Mouse (Mus musculus) neural tube, embryonic 14.5 days (tissue): Measurements from ENCODE around the gene Dpp7. TPM values are rescaled to one million over a fixed set of nuclear protein-coding genes. Genes with fewer than 3 reads are reported as not detected.

Experiments used
- ATAC-seq: fragments of 200-750 bp; cut with Nextera tagmentation; 2 replicates; pipeline ENCODE4 v1.8.0; 2017; ENCODE audit warnings: low read depth, mild to moderate bottlenecking, moderate TSS enrichment, moderate library complexity
- H3K27ac ChIP-seq: fragments of 300-500 bp; sonication (generic); 2 replicates; pipeline ENCODE4 v1.5.1; 2014; ENCODE audit warnings: low read depth, mild to moderate bottlenecking, control low read depth, low read length, moderate library complexity, mixed read lengths
- H3K27me3 ChIP-seq: fragments of 300-500 bp; sonication (generic); 2 replicates; pipeline ENCODE4 v1.6.1; 2014; ENCODE audit warnings: low read length; ENCODE audit not compliant: control insufficient read depth, insufficient read depth
- H3K36me3 ChIP-seq: fragments of 300-500 bp; sonication (generic); 2 replicates; pipeline ENCODE4 v1.6.1; 2014; ENCODE audit warnings: low read length, mixed read lengths; ENCODE audit not compliant: control insufficient read depth, insufficient read depth
- H3K4me1 ChIP-seq: fragments of 300-500 bp; sonication (generic); 2 replicates; pipeline ENCODE4 v1.6.1; 2014; ENCODE audit warnings: low read length; ENCODE audit not compliant: control insufficient read depth, insufficient read depth
- H3K4me2 ChIP-seq: fragments of 300-500 bp; sonication (generic); 2 replicates; pipeline ENCODE4 v1.6.1; 2014; ENCODE audit warnings: mild to moderate bottlenecking, low read depth, low read length, control low read depth
- H3K4me3 ChIP-seq: fragments of 300-500 bp; sonication (generic); 2 replicates; pipeline ENCODE4 v1.5.1; 2014; ENCODE audit warnings: low read depth, low read length, control low read depth, mixed read lengths
- H3K9ac ChIP-seq: fragments of 300-500 bp; sonication (generic); replicated peaks from 2 replicates; pipeline ENCODE4 v1.6.1; 2014; ENCODE audit warnings: low read depth, mild to moderate bottlenecking, control low read depth, low read length, mixed read lengths
- H3K9me3 ChIP-seq: fragments of 300-500 bp; sonication (generic); 2 replicates; pipeline ENCODE4 v1.6.1; 2016; ENCODE audit warnings: low read length; ENCODE audit not compliant: control insufficient read depth
- WGBS: fragments of 180-500 bp; shearing (Covaris S2); extraction: QIAGEN DNeasy Blood & Tissue Kit; methylation state at CpG from one replicate; pipeline ENCODE4 v1.1.7; 2014; 5-methylcytosine and 5-hydroxymethylcytosine counted together
- polyA plus RNA-seq: library from polyadenylated mRNA; unstranded; fragments of >200 nt; fragmentation: Nextera tagmentation; extraction: Ambion mirVana; gene quantifications from 2 replicates; pipeline ENCODE4 v1.2.1, GENCODE M21; 2014

The Dpp7 gene
- polyA plus RNA-seq, 1 experiment from 2014 or later: 23.9 TPM

DNA sequence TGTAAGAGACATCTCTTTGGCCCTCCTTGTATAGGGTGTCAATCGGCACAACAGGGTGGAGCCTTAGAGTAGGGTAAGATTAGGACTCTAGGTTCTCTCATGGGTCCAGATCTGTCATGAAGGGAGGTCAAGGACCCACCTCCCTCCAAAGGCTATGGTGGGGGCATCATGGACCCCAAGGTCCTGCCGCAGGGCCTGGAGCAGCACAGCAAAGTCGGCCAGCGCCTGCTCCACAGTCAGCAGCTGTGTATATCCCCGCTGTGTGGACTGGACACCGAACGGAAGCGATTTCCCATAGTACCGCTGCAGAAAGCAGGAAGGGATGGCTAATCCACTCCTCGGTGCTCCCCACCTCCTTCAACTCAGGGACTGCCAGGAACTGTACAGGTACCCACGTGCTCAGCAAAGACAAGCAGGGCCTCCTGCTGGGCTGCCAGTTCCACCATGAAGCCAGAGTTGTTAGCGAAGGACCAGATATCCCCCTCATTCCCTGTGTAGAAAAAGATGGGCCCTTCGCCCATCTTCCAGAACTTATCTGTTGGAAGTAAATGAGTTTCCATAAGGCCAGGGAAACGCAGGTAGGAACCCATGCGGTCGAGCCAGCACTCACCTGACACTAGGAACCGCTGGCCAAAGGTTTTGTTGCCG lies 616 bp downstream of the Dpp7 start:
- Histone ChIP-seq H3K27me3 (no peaks in the 10 kb centered on the region), H3K27ac (no peak overlapping the region), H3K4me2 (peak overlapping the region; percentile 89), H3K4me1 (peaks cover 14% of the 10 kb centered on the region), H3K9ac (peak overlapping the region; percentile 56), H3K9me3 (no peaks in the 10 kb centered on the region), H3K36me3 (peaks cover 16% of the 10 kb centered on the region), H3K4me3 (peak overlapping the region; percentile 47)
- 38% methylated on average over 18 of the region's 18 CpGs for WGBS
- ATAC-seq: peak; percentile 15; the same call in 1 of the 2 replicates

DNA sequence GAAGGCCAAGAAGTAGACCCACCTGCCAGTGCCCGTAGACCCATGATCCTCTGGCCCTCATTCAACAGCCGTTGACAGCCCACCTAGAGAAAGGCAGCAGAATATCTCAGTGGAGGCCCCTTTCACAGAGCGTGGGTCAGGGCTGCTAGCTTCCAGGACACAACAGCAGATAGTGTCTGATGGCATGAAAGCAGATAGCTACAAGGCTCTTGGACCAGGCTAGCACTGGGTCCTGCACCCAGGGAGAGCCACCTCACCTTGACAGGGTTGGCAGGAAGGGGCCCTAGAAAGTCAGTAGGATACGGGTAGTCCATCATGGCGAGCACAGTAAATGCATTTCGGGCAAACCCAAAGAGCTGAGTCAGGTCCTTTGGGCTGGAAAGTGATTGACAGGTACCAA lies 1.9 kb downstream of the Dpp7 start:
- 93% methylated on average over 6 of the region's 6 CpGs for WGBS
- Histone ChIP-seq H3K9me3 (no peaks in the 10 kb centered on the region), H3K4me2 (no peak overlapping the region), H3K4me1 (peaks cover 14% of the 10 kb centered on the region), H3K27ac (no peak overlapping the region), H3K27me3 (no peaks in the 10 kb centered on the region), H3K36me3 (peaks cover 29% of the 10 kb centered on the region), H3K4me3 (no peak overlapping the region), H3K9ac (no peak overlapping the region)
- ATAC-seq: no peak

DNA sequence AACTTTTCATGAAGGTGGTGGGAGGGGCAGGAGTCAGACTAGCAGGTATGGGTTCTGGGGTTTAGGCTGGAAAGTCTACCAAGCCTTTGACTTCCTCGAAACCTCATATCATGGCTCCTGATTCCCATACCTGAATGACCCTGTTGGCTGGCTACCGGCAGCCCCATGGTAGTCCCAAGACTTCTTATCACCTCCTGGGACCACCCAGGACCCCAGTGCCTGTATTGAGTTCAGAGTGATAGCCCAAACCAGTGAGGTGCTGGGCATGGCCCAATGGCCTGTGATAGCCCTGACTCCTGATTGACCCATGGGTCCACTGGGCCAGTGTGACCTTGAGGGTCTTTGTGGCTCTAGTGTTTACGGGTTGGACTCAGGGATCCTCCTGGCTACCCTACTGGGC lies 5.5 kb downstream of the Dpp7 start:
- WGBS: 95% methylated on average over 3 of the region's 3 CpGs
- H3K4me2 ChIP-seq: no peak overlapping the region
- H3K4me1 ChIP-seq: peaks cover 6% of the 10 kb centered on the region
- H3K27me3 ChIP-seq: no peaks in the 10 kb centered on the region
- H3K36me3 ChIP-seq: peaks cover 60% of the 10 kb centered on the region
- no peaks in the 10 kb centered on the region for H3K9me3 ChIP-seq
- H3K27ac ChIP-seq: no peak overlapping the region
- H3K9ac ChIP-seq: no peak overlapping the region
- no peak overlapping the region for H3K4me3 ChIP-seq
- no peak for ATAC-seq

DNA sequence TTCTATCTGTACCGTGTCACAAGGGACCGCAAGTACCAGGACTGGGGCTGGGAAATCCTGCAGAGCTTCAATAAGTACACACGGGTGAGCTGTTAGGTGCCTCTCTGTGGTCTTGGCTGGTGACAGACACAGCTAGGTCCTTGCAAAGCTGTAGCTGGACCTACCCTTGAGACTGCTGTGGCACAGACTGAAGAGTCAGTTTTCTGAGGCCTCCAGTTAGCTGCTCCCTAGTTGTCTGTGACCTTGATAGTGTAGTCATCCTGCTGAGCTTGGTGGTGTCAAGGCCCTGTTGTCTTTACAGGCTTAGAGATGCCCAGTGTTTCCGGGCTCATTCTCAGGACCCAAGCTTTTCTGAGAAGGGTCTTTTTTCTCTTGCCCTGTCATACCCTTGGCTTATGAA lies 6.7 kb downstream of the Dpp7 start:
- no peaks in the 10 kb centered on the region for H3K27me3 ChIP-seq
- no peak overlapping the region for H3K4me3 ChIP-seq
- no peak for ATAC-seq
- H3K4me1 ChIP-seq: no peaks in the 10 kb centered on the region
- no peaks in the 10 kb centered on the region for H3K9me3 ChIP-seq
- H3K9ac ChIP-seq: no peak overlapping the region
- H3K4me2 ChIP-seq: no peak overlapping the region
- H3K36me3 ChIP-seq: peaks cover 72% of the 10 kb centered on the region
- no peak overlapping the region for H3K27ac ChIP-seq
- 95% methylated on average over 4 of the region's 4 CpGs for WGBS

DNA sequence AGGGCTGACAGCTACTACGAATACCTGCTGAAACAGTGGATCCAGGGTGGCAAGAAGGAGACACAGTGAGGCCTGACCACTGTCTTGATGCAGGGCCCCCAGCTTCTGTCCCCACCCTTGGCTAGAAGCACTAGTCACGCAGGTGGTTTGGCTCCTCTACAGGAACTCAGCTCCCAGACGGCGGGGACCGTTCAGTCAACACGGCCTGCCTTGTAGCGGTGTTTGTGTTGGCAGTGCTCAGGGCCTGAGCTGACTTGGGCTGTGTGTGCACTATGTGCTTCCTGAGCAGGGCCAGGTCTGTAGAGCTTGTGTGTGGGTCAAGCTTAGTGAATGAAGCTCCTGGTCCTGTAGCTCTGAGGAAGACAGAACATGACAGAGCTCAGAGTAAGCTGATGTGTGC lies 8.0 kb downstream of the Dpp7 start:
- no peak overlapping the region for H3K4me2 ChIP-seq
- 95% methylated on average over 7 of the region's 7 CpGs for WGBS
- H3K4me1 ChIP-seq: no peaks in the 10 kb centered on the region
- H3K36me3 ChIP-seq: peaks cover 83% of the 10 kb centered on the region
- no peak for ATAC-seq
- H3K27ac ChIP-seq: no peak overlapping the region
- no peak overlapping the region for H3K4me3 ChIP-seq
- no peaks in the 10 kb centered on the region for H3K9me3 ChIP-seq
- H3K9ac ChIP-seq: no peak overlapping the region
- no peaks in the 10 kb centered on the region for H3K27me3 ChIP-seq

DNA sequence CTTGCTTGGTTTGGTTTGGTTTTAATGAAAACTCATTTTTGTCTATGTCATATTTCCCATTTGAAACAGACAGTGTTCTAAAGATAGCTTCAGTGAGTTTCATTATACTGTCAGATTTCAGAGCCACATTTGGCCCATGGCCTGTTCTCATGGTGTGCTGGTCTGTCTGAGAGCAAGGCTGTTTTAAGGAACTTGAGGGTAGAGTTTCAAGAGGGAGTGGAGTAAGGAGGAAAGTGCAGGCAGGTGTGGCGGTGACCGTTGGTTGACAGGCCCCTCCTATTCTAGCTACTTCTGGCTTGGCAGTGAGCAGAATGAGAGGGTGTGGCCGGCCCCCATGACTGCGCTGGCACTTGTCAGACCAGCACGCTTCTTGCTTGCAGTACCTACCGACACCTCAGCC lies 17.9 kb downstream of the Dpp7 start:
- Histone ChIP-seq H3K36me3 (peaks cover 52% of the 10 kb centered on the region), H3K4me2 (no peak overlapping the region), H3K27ac (no peak overlapping the region), H3K4me3 (no peak overlapping the region), H3K9me3 (no peaks in the 10 kb centered on the region), H3K4me1 (peaks cover 5% of the 10 kb centered on the region; the same call in 1 of the 2 replicates), H3K9ac (no peak overlapping the region), H3K27me3 (no peaks in the 10 kb centered on the region)
- WGBS: 95% methylated on average over 6 of the region's 6 CpGs
- no peak for ATAC-seq

GRCm38 (mm10) chr2:25333569-25333968 lies 22.6 kb downstream of the Dpp7 start:
- Histone ChIP-seq H3K4me1 (peaks cover 14% of the 10 kb centered on the region), H3K27ac (no peak overlapping the region), H3K9me3 (no peaks in the 10 kb centered on the region), H3K27me3 (no peaks in the 10 kb centered on the region), H3K36me3 (peaks cover 31% of the 10 kb centered on the region), H3K4me2 (peak overlapping the region; percentile 97), H3K9ac (peak overlapping the region; percentile 78), H3K4me3 (peak overlapping the region; percentile 93)
- ATAC-seq: no peak
- 88% methylated on average over 2 of the region's 2 CpGs for WGBS

DNA sequence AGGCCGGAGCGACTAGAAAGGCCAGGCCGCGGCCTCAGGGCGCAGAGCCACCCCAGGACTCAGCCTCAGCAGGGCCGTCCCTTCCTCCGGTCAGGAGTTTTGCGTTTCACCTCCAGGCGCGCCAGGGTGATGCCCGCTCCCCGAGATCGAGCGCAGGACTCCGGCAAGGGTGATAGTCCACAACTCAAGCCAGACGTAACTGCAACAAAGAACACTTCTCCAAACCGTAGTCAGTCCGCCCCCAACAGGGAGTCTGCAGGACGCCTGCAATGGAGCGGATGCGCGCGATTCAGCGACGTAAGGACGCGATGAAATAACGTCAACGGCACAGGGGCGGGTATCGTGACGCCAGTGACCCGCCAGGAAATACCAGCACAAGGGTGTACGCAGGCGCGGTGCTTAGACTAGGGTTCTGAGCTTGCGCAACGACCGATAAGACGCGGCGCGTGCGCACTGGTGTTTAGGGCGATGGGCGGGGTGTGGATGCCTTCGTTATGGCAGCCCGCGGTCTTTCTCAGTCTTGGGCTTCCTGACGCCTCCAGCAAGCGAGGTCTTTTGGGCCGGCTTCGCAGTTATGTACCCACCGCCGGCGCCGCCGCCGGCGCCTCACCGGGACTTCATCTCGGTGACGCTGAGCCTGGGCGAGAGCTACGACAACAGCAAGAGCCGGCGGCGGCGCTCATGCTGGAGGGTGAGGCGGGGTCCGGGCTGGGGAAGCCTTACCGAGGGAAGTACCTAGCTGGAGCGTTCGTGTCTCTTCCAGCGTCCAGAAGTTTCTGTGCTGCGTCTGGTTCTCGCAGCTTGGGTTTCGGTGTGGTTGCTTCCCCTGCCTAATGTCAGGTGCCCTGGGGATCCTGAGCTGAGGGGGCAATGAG lies 23.6 kb downstream of the Dpp7 start, which contains the start of gene Man1b1:
Gene Man1b1 (plus strand): TSS at position 53 of the 875 bp plus-strand sequence.
- Histone ChIP-seq H3K4me2 (peak within 1 kb of the TSS; percentile 97), H3K4me1 (peaks cover 14% of the 10 kb centered on the region), H3K9ac (peak within 1 kb of the TSS; percentile 88), H3K36me3 (peaks cover 20% of the 10 kb centered on the region), H3K9me3 (no peaks in the 10 kb centered on the region), H3K27me3 (no peaks in the 10 kb centered on the region), H3K4me3 (peak within 1 kb of the TSS; percentile 93), H3K27ac (peak within 1 kb of the TSS; percentile 93)
- WGBS: under 1% methylated on average over 78 of the region's 78 CpGs
- ATAC-seq: peak; percentile 97

DNA sequence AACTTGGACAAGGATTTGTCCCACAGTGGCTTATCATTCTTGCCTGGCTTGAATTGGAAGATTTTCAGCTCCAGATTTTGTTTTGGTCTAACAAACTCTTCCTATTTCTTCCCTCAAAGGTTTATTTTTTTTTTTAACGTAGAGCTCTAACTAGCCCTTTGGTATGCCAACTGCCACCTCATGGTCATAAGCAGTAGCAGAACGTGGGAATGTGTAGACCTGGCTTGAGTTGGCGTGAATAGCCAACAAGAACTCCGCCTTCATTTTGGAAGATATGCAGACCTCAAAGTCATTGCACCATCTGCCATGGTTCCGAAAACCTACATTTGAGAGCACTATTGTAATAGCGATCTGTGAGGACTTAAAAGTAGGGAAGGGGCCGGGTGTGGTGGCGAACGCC lies 24.7 kb downstream of the Dpp7 start:
- ATAC-seq: no peak
- peak overlapping the region; percentile 81 for H3K4me2 ChIP-seq
- H3K9me3 ChIP-seq: no peaks in the 10 kb centered on the region
- peak overlapping the region; percentile 93 for H3K4me3 ChIP-seq
- peaks cover 13% of the 10 kb centered on the region for H3K36me3 ChIP-seq
- H3K27ac ChIP-seq: no peak overlapping the region
- WGBS: 61% methylated on average over 9 of the region's 9 CpGs
- H3K4me1 ChIP-seq: peaks cover 14% of the 10 kb centered on the region
- H3K27me3 ChIP-seq: no peaks in the 10 kb centered on the region
- peak overlapping the region; percentile 88; the same call in 1 of the 2 replicates for H3K9ac ChIP-seq
